Mouse (Mus musculus): ENCODE data around the gene Wdr82. TPM values are rescaled to one million over a fixed set of nuclear protein-coding genes. Genes with fewer than 3 reads are reported as not detected.

Wdr82 gene
- polyA plus RNA-seq, 1 experiment = 95.8 TPM

DNA sequence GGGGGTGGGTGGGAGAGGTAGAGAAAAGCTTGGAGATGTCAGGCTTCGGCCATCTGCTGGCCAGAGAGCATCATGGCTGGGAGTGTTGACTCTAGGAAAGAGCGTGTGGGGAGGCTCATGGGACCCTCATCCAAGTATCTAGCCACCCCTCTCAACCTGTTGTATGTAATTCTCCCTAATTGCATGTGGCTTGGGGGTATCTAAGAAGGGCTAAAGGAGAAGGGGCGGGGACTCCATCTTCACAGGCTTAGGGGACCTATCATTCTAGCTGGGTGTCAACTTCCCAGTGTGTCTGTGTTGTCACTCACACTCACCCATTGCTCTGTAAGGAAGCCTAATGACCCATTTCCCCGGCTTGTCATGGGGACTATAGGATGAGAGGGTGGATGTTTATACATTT, 61.1 kb downstream of the Wdr82 start:
- H3K27ac ChIP-seq (ENCODE audit: control insufficient read depth, insufficient read depth, low read length) = no peak overlapping the region
- WGBS = 96% methylated on average over 4 of the region's 4 CpGs
- TF ChIP-seq POLR2A (IDR thresholded peaks at IDR 0.05; ENCODE audit: control insufficient read depth, extremely low read depth, insufficient read depth, low read length, poor library complexity) = no peak
- no peak for TF ChIP-seq CTCF (IDR thresholded peaks at IDR 0.05; ENCODE audit: borderline replicate concordance, control insufficient read depth, extremely low read depth, insufficient read depth, low read length, poor library complexity)

DNA sequence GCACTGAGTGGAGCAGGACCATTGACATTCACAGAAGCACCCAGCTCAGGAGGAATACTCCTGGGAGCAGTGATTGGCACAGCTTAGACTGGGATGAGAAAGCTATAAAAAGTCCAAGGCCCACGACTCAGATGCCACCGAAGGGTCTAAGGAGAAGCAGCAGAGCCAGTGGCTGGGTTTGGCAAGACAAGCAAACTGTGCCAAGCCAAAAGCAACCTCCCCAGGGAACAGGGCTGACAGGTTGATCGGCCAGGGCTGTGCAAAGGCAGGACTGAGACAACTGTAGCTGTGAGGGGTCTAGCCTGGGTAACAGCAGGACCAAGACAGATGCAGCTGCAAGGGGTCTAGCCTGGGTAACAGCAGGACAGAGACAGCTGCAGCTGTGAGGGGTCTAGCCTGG, 62.2 kb downstream of the Wdr82 start:
- 94% methylated on average over 3 of the region's 3 CpGs for WGBS
- peaks cover 17% of the 10 kb centered on the region; the same call in 1 of the 2 replicates for H3K36me3 ChIP-seq (ENCODE audit: control insufficient read depth, insufficient read depth, low read length)
- no peak for TF ChIP-seq POLR2A (IDR thresholded peaks at IDR 0.05; ENCODE audit: control insufficient read depth, extremely low read depth, insufficient read depth, low read length, poor library complexity)
- TF ChIP-seq CTCF (IDR thresholded peaks at IDR 0.05; ENCODE audit: borderline replicate concordance, control insufficient read depth, extremely low read depth, insufficient read depth, low read length, poor library complexity) = no peak
- no peak overlapping the region for H3K27ac ChIP-seq (ENCODE audit: control insufficient read depth, insufficient read depth, low read length)
- H3K27me3 ChIP-seq (ENCODE audit: control insufficient read depth, insufficient read depth, low read length) = no peaks in the 10 kb centered on the region
- no peak for DNase-seq
- no peak overlapping the region for H3K4me3 ChIP-seq (ENCODE audit: control insufficient read depth, insufficient read depth, low read length)
- H3K4me1 ChIP-seq (replicated peaks; ENCODE audit: control insufficient read depth, insufficient read depth, low read length) = no peaks in the 10 kb centered on the region; the same call in 1 of the 2 replicates

More for the DNA sequence above, 61.1 kb downstream of the Wdr82 start:
- no peaks in the 10 kb centered on the region; the same call in 1 of the 2 replicates for H3K4me1 ChIP-seq (replicated peaks; ENCODE audit: control insufficient read depth, insufficient read depth, low read length)
- no peak for DNase-seq
- H3K36me3 ChIP-seq (ENCODE audit: control insufficient read depth, insufficient read depth, low read length) = peaks cover 7% of the 10 kb centered on the region; the same call in 1 of the 2 replicates
- no peaks in the 10 kb centered on the region for H3K27me3 ChIP-seq (ENCODE audit: control insufficient read depth, insufficient read depth, low read length)
- no peak overlapping the region for H3K4me3 ChIP-seq (ENCODE audit: control insufficient read depth, insufficient read depth, low read length)

DNA sequence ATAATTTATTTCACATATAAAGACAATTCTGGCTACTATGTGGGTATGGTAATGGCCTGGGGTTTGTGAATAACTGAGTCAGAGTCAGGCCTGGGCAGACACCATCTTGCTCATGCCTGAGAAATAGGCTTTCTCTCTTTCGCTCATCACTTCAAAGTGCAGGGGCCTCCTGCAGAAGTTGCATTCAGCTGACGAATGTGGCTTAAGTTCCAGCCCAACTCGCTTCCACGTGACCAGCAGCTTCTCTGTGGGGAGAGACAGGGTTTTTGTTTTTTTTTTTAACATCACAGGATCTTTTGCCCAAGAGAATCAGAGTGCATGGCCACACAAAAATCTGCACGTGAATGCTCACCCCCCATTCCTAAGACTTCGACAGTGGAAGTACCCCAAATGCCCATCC, 63.2 kb downstream of the Wdr82 start:
- Histone ChIP-seq H3K27me3 (ENCODE audit: control insufficient read depth, insufficient read depth, low read length) (no peaks in the 10 kb centered on the region), H3K27ac (ENCODE audit: control insufficient read depth, insufficient read depth, low read length) (no peak overlapping the region), H3K36me3 (ENCODE audit: control insufficient read depth, insufficient read depth, low read length) (peaks cover 20% of the 10 kb centered on the region), H3K4me3 (ENCODE audit: control insufficient read depth, insufficient read depth, low read length) (no peak overlapping the region), H3K4me1 (replicated peaks; ENCODE audit: control insufficient read depth, insufficient read depth, low read length) (no peaks in the 10 kb centered on the region; the same call in 1 of the 2 replicates)
- no peak for TF ChIP-seq CTCF (IDR thresholded peaks at IDR 0.05; ENCODE audit: borderline replicate concordance, control insufficient read depth, extremely low read depth, insufficient read depth, low read length, poor library complexity)
- TF ChIP-seq POLR2A (IDR thresholded peaks at IDR 0.05; ENCODE audit: control insufficient read depth, extremely low read depth, insufficient read depth, low read length, poor library complexity) = no peak
- WGBS = 88% methylated on average over 6 of the region's 6 CpGs
- DNase-seq = no peak

DNA sequence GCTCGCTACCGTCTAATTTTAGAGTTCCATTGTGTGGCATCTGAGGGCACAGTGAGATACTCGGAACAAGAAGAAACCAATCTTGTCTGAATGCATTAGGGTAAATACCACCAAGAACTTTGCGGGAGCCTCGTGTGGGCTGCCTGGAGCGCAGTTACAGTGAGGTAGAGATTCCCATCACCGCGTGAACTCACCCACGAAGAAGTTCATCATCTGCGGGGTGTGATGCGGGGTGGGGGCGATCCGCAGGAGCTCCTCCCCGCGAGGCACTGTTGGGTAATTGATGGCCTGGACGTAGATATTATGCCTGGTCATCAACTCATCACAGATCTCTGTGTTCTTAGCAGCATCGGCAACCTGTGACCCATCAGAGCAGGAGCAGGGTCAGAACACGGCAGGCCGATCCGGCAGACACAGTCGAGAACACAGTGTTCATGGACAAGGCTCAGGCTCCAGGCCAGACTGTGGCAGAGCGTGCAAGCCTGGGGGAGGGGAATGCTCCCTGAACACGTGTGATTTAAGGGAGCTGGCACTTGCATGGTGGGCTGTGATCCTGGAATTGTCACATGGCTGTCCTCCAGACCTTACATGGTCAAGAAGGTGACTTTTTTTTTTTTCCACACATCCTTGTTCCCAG, 64.6 kb downstream of the Wdr82 start:
- peaks cover 20% of the 10 kb centered on the region for H3K36me3 ChIP-seq (ENCODE audit: control insufficient read depth, insufficient read depth, low read length)
- no peaks in the 10 kb centered on the region; the same call in 1 of the 2 replicates for H3K4me1 ChIP-seq (replicated peaks; ENCODE audit: control insufficient read depth, insufficient read depth, low read length)
- no peak for DNase-seq
- H3K27me3 ChIP-seq (ENCODE audit: control insufficient read depth, insufficient read depth, low read length) = no peaks in the 10 kb centered on the region
- H3K4me3 ChIP-seq (ENCODE audit: control insufficient read depth, insufficient read depth, low read length) = no peak overlapping the region
- TF ChIP-seq POLR2A (IDR thresholded peaks at IDR 0.05; ENCODE audit: control insufficient read depth, extremely low read depth, insufficient read depth, low read length, poor library complexity) = no peak
- no peak for TF ChIP-seq CTCF (IDR thresholded peaks at IDR 0.05; ENCODE audit: borderline replicate concordance, control insufficient read depth, extremely low read depth, insufficient read depth, low read length, poor library complexity)
- WGBS = 95% methylated on average over 23 of the region's 23 CpGs
- no peak overlapping the region for H3K27ac ChIP-seq (ENCODE audit: control insufficient read depth, insufficient read depth, low read length)

DNA sequence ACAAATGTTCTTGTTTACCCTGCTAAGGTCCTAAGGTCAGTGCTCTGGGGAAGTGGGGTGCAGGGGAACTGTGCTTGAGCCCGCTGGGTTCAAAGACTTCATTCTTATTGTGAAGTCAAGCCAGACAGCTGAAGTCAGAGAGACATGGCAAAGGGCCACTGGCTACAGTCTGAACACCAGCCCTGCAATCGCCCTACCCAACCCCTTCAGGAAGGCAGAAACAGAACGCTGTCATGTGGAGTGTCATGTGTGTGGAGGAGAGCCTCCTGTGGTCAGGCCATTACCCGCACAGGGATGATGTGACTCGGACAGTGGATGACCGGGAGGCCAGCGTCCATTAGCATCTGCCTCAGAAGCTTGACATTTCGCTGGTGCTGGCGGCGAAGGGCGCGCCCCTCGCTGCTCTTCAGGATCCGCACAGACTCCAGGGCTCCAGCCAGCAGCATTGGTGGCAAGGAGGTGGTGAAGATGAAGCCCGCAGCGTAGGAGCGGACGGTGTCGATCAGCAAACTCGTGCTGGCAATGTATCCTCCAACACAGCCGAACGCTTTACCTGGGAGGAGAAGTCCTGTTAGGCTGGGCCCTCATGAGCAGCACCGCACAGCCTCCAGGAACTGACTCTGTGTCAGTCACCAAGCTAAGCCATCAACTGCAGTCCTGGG, 65.6 kb downstream of the Wdr82 start:
- 98% methylated on average over 23 of the region's 23 CpGs for WGBS
- DNase-seq = no peak
- no peaks in the 10 kb centered on the region for H3K4me1 ChIP-seq (replicated peaks; ENCODE audit: control insufficient read depth, insufficient read depth, low read length)
- no peak overlapping the region for H3K27ac ChIP-seq (ENCODE audit: control insufficient read depth, insufficient read depth, low read length)
- peaks cover 28% of the 10 kb centered on the region for H3K36me3 ChIP-seq (ENCODE audit: control insufficient read depth, insufficient read depth, low read length)
- no peaks in the 10 kb centered on the region for H3K27me3 ChIP-seq (ENCODE audit: control insufficient read depth, insufficient read depth, low read length)
- no peak overlapping the region for H3K4me3 ChIP-seq (ENCODE audit: control insufficient read depth, insufficient read depth, low read length)
- TF ChIP-seq CTCF (IDR thresholded peaks at IDR 0.05; ENCODE audit: borderline replicate concordance, control insufficient read depth, extremely low read depth, insufficient read depth, low read length, poor library complexity) (no peak), POLR2A (IDR thresholded peaks at IDR 0.05; ENCODE audit: control insufficient read depth, extremely low read depth, insufficient read depth, low read length, poor library complexity) (no peak)

DNA sequence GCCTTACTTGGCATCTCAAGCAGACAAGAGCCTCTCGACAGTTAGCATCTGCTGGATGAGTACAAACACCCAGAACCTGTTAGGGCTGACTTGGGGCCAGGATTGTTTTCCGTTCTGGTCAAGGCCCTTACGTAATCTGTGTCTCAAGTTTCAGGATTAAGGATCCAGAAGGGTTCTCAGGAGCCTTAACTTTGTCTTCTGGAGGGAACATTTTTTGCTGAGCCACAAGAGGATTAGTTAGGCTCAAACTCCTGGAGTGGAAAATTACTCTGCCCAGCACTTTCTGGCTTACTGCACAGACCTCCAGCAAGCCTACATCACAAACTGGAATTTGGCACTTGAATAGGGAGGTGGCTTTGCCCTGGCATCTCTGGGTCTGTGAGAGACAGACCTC, 66.1 kb downstream of the Wdr82 start:
- H3K27ac ChIP-seq (ENCODE audit: control insufficient read depth, insufficient read depth, low read length) = no peak overlapping the region
- peaks cover 33% of the 10 kb centered on the region for H3K36me3 ChIP-seq (ENCODE audit: control insufficient read depth, insufficient read depth, low read length)
- no peaks in the 10 kb centered on the region for H3K4me1 ChIP-seq (replicated peaks; ENCODE audit: control insufficient read depth, insufficient read depth, low read length)
- H3K27me3 ChIP-seq (ENCODE audit: control insufficient read depth, insufficient read depth, low read length) = no peaks in the 10 kb centered on the region
- no peak overlapping the region for H3K4me3 ChIP-seq (ENCODE audit: control insufficient read depth, insufficient read depth, low read length)
- DNase-seq = no peak
- 95% methylated on average over 3 of the region's 3 CpGs for WGBS
- no peak for TF ChIP-seq POLR2A (IDR thresholded peaks at IDR 0.05; ENCODE audit: control insufficient read depth, extremely low read depth, insufficient read depth, low read length, poor library complexity)

Data from thymus, adult 2 months (tissue).